Mouse (Mus musculus) gastrocnemius, postnatal 4 days (tissue): ENCODE results near the gene Klk1b4. TPM values are rescaled to one million over a fixed set of nuclear protein-coding genes. Genes with fewer than 3 reads are reported as not detected.
"Not testable (repeated sequence)": the region's sequence is repeated elsewhere in the genome, so short reads cannot be mapped to it uniquely, and the experiment has no call there.

Experiments used
- DNase-seq, 2 experiments: peaks; one replicate each; pipeline ENCODE4 v3.0.0; 2021 to 2022; ENCODE audit warnings: low spot score in 2 of 2, mixed read lengths in 2 of 2
- long read RNA-seq, 2 experiments: library from polyadenylated mRNA; stranded (forward); transcript quantifications; one replicate each; pipeline ENCODE4 v2.0.0; 2021
- total RNA-seq, 2 experiments: library from RNA; stranded (reverse); gene quantifications; 2 replicates each; pipeline ENCODE4 v1.2.3; 2021

Gene Klk1b4
- total RNA-seq, result not detected
- long read RNA-seq, experiment 1, result 0 reads
- long read RNA-seq, experiment 2, result 0 reads

DNA sequence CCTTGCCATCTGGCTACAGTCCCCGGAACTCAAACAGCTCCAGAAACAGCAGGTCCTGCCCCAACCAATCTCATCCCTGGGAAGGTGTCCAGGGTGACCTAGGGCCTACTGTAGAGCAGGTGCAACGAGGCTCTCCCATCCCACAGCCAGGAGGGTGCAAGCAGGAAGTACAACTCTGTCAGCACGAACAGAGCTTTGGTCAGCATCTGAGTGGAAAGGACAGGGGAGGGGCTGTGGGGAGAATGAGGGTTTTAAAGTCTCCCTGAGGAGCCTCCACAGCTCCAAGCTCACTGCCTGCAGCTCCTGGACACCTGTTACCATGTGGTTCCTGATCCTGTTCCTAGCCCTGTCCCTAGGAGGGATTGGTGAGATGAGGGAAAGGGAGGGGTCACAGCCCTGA, at the start of gene Klk1b4:
Gene Klk1b4, plus strand, starts transcription at position 301 of the 400 bp plus-strand sequence.
- DNase-seq, result not testable (repeated sequence)

DNA sequence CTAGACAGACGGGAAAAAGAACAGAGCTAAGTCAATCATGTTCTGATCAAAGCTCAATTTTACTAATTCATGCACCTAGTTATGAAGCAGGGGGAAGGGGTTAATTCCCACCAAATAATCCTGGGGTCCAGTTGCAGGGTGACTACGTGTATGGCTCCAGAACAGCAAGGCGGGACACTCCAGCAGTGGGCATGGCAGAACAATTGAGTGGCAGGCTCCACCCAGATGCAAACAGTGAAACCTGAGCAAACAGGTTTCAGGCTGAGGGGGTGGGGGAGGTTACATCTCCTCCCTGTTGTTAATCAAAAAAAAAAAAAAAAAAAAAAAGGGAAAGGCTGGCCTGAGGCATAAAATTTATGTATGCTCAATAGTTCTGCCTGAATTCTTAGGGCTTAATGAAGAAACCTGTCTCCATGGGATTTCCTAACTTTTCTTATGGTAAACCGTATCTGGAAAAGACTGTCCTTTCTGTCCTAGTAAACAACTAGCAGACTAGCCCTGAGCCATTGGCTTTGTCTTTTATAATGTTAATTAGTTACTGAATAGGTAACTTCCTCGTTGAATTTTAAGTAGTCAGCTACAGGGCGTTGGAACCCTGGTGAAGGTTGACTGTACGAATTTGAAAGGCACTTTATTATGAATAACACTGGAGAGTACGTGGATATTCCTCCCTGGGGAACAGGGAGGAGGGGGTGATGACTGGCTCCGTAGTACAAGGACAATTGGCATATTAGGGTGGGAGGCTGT, 27.8 kb upstream of the Klk1b4 start:
- no peak for DNase-seq

DNA sequence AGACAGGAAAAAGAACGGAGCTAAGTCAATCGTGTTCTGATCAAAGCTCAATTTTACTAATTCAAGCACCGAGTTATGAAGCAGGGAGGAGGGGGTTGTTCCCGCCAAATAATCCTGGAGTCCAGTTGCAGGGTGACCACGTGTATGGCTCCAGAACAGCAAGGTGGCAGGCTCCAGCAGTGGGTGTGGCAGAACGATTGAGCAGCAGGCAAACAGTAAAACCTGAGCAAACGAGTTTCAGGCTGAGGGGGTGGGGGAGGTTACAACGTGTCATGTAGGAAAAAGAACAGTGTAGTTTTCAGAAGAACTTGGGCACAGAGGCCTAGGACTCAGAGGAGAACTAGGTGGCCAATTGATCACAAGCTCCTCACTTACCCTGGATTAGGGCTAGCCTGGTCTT, 20.7 kb upstream of the Klk1b4 start:
- DNase-seq, result not testable (repeated sequence)

DNA sequence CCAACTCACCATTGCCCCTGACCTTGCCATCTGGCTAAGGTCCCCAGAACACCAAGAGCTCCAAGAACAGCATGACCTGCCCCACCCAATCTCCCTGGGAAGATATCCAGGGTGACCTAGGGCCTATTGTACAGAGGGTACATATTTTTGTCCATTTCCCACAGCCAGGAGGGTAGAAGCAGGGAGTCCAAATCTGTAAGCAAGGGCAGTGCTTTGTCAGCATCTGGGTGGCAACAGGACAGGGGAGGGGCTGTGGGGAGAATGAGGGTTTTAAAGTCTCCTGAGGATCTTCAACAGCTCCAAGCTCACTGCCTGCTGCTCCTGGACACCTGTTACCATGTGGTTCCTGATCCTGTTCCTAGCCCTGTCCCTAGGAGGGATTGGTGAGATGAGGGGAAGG, 19.3 kb upstream of the Klk1b4 start, which contains the start of gene Klk1b24:
Gene Klk1b24, plus strand, starts transcription at position 301 of the 400 bp plus-strand sequence.
- not testable (repeated sequence) for DNase-seq

DNA sequence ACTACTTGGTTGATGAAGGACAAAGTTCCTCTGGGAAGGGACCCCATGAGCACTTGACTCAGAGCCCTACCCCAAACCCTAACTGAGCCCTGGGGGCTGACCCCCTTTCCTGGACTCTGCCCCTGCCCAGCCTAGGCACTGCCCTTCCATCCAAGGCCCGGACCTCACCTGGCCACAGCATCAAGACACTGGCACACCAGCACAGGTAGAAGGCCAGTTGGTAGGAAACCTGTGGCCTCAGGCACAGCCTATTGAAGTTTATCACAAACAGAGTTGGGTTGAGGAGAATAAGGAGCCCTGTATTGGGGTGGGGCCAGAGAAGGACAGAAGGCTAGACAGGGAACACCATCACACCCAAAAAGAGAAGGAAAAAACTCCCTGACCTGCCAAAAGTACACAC, 13.8 kb upstream of the Klk1b4 start:
- DNase-seq, result not testable (repeated sequence)

DNA sequence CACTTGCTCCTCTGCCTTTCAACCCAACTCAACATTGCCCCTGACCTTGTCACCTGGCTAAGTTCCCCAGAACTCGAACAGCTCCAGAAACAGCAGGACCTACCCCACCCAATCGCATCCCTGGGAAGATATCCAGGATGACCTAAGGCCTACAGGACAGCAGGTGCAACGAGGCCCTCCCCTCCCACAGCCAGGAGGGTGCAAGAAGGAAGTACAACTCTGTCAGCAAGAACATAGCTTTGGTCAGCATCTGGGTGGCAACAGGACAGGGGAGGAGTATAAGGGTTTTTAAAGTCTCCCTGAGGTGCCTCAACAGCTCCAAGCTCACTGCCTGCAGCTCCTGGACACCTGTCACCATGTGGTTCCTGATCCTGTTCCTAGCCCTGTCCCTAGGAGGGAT, 9.3 kb upstream of the Klk1b4 start, which contains the start of gene Klk1b3:
Gene Klk1b3, plus strand, starts transcription at position 301 of the 400 bp plus-strand sequence.
- DNase-seq, result no peak

DNA sequence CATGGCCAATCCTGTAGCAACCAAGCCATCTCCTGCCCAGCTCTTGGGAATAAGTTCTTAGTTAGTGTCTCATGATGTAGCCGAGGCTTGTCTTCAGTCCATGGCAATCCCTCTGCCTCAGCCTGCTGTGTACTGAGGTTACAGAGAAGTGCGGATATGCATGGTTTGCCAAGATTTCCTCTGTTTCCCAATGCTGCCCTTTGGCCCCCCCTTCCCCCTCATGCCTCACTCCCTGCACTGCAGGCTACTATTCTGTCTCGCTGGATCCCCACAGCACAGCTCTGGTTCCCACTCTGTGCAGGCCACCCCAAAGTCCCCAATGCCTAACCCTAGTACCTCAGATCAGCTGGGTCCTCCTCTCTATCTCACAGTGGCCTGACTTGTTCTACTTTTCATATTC, 1.1 kb downstream of the Klk1b4 start:
- no peak for DNase-seq

DNA sequence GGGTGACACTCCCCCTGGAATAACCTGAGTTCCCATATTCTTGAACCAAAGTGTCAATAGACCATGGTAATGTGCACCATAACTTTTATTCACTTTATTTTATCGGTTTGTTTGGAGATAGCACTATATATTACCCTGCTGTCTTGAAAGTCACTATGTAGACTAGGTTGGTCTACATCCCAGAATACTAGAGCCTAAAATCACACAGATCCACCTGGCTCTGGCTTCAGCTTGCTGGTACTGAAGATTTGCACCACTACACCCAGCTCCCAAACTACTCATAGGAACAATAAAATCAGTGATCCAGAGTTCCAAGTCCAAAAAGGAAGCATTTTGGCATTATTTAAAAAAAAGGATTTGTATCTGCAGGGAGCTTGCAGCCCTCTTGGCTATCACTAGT, 8.4 kb downstream of the Klk1b4 start, which contains the start of gene Klk1b5:
Gene Klk1b5, plus strand, starts transcription at position 301 of the 400 bp plus-strand sequence.
- no peak for DNase-seq

DNA sequence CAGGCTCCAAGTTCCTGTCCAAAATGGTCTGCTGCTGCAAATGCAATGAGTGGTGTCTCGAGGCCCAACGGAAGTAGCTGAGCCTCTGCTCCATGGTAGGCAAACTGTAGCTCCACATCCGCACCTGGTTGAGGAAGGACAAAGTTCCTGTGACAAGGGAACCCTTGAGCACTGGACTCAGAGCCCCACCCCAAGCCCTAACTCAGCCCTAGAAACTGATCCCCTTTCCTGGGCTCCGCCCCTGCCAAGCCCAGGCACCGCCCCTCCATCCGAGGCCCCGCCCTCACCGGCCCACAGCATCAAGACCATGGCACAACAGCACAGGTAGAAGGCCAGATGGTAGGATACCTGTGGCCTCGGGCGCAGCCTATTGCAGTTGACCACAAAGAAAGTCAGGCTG, 14.4 kb downstream of the Klk1b4 start:
- DNase-seq, result not testable (repeated sequence)

DNA sequence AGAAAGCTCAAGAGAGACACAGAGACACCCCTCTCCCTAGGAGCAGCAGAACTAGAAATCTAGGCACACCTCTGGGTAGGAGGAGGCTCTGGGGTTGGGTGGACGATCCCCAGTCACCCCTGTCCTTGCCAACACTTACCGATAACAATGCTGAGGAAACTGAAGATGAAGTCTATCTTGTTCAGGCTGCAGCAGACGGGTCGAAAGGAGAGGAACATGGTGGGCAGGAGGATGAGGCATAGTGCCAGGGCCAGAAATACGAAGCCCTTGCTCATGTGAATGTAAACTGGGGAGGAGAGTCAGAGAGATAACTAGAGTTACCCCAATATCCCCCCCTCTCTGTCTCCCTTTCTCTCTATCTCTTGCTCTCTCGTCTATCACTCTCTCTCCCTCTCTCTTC, 15.1 kb downstream of the Klk1b4 start:
- DNase-seq, result not testable (repeated sequence)

DNA sequence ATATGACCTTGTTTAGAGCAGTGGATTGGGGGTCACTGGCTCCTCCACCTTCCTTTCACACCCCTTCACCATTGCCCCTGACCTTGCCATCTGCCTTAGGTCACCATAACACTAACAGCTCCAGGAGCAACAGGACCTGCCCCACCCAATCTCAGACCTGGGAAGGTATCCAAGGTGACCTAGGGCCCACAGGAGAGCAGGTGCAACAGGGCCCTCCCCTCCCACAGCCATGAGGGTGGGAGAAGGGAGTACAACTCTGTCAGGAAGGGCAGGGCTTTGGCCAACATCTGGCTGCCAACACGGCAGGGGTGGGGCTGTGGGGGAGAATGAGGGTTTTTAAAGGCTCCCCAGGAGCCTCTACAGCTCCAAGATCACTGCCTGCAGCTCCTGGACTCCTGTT, 17.8 kb downstream of the Klk1b4 start, which contains the start of gene Klk1:
Gene Klk1, plus strand, starts transcription at position 285 of the 400 bp plus-strand sequence.
- DNase-seq, result no peak

DNA sequence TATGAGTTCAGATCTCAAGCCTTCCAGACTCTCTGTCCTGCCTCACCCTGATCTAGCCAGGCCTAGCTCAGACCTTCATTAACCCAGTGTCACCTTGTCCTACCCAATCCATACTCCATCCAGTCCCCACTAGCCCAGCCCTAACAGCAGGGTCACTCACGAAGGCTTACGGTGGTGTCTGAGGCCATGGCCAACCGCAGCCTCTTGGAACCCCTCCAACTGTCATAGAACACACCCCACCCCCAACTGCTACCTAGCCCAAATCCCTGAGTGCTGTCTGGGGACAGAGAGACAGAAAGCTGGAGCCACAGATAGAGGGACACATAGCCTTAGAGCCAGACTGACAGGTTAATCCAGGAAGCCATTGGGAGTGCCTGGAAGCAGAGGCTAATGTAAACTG, 28.7 kb downstream of the Klk1b4 start, which contains the start of gene Gm36864:
Gene Gm36864, plus strand, starts transcription at position 269 of the 400 bp plus-strand sequence.
- DNase-seq, result no peak

DNA sequence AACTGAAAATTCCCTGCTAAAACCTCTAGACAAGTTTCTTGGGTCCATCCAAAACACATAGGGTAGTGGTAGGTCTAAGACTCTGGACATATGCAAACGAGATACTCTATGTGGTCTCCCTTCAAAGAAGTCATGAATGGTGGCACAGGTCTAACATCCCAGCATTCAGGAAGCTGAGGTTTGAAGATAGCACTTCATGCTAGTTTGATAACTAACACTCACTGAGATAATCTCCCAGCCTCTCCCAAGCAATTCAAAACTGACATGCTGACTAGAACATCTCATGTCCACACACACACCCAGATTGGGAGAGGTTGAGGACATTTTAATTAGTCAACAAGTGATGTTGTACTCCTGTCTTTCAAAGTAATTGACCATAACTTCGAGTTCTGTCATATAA, 32.7 kb downstream of the Klk1b4 start:
- no peak for DNase-seq

DNA sequence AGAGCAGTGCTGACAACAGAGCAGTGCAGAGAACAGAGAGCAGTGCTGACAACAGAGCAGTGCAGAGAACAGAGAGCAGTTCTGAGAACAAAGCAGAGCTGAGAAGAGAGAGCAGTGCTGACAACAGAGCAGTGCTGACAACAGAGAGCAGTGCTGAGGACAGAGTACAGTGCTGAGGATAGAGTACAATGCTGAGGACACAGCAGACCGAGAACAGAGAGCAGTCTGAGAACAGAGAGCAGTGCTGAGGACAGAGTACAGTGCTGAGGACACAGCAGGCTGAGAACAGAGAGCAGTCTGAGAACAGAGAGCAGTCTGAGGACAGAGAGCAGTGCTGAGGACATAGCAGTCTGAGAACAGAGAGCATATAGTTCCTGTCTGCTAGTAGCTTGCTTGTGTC, 33.5 kb downstream of the Klk1b4 start:
- DNase-seq, result no peak

DNA sequence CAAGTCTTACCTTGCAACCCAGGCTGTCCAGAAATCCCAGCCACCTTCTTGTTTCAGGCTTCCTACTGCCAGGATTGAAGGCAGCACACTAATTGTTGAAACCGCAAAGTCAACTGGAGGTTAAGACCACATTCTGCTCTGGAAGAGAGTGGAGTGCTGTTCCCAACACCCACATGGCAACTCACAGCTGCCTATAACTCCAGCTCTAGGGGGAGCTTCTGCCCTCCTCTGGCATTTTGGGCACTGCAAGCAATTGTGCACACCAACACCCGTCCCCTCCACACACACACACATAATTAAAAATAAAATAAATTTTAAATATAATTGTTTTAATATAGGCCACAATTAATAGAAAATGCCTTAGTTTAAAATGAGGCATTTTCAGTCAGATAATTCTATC, 33.9 kb downstream of the Klk1b4 start:
- no peak for DNase-seq

DNA sequence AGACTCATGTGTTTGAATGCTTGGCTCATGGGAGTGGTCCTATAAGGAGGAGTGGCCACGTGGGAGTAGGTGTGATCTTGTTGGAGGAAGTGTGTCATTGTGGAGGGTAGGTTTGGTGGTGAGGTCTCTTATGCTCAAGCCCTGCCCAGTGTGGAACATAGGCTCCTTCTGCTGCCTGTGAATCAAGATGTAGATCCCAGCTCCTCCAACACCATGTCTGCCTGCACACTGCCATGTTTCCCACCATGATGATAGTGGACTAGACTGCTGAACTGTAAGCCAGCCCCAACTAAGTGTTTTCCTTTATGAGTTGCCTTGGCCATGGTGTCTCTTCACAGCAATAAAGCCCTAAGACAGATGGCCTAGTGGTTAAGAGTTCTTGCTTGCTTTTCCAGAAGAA, 36.8 kb downstream of the Klk1b4 start:
- no peak for DNase-seq

DNA sequence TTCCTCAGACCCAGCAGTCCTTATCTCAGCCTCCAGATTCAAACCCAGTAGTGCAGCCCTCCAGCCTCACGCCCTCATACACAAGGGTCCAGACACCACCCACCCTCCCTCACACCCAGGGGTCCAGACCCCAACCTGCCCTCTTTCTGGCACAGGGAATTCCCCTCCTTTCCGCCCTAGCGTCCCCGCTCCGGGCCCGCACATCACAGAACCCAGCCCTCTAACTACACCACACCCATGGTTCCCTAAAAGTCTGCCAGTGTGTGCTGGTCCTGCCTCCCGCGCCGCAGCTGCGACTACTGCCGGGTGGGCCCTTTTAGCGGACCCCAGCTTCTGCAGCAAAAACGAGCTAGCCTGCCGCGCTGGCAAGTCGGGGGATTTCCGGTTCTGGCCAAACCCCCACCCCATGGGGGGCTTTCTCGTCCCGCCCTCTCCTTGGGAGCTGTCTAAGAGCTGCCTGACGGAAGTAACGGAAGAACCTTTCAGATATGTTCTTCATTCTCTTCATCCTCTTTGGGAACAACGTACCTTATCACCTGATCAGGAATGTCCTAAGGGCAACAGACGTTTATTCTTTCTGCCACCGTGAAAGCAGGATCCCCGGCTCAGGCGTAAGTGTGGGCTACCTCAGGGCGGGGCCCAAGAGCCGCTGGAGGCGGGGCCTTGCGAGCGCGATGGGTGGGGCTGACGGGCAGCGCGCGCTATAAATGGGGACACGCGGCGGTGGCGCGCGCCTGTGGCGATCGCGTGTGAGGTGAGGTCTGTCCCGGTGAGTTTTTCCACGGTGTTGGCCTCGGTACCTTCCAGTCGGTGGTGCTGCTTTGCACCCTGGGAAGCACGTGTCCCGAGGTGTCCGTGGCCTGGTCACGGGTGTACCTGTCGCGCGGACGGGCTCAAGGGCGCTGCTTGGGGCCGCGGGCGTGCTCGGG, 39.1 kb downstream of the Klk1b4 start, which contains the start of the genes 1700028J19Rik and 2410002F23Rik:
Gene 1700028J19Rik, minus strand, starts transcription at position 641 of the 929 bp plus-strand sequence.
Gene 2410002F23Rik, plus strand, starts transcription at position 668 of the 929 bp plus-strand sequence.
- peak; percentile 86 to 92 for DNase-seq

DNA sequence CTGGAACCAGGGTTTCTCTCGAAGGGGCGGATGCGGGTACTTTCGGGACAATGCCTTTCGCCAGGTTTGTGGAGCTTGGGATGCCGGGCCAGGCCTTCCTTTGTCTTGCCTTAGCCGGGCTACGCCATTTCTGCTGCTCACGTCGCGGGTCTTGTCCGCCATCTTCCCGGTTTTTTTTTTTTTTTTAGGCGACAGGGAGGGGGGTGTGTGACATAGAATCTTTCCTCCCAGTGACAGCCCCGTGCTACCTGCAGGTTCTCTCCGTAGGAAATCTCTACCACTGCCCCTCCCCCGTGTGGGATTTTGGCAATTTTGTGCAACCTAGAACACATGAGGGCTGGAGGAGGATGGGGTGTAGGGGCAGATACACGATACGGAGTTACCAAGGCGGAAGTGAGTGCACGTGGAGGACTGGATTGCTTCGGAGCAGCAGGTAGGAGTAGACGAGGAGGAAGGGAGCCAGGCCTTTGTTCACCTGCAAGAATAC, 39.8 kb downstream of the Klk1b4 start:
- DNase-seq, result no peak

DNA sequence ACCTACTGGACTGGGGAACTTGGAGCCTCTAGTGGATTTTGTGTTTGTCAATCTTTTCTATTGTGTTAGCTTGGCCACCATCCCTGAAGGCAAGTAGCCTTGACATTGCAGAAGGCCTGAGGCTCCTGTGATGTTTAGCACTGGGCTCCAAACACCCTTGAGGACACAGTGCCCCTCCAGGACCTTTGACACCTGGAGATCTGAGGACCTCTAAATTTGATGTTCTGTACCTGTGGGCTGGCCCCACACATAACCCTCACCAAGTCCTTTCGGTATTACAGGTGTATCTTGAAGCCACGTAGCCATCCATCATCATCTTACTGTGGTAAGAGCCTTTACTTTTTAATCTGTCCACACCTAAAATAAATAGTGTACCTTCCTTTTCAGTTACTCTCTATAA, 40.7 kb downstream of the Klk1b4 start:
- DNase-seq, result no peak

DNA sequence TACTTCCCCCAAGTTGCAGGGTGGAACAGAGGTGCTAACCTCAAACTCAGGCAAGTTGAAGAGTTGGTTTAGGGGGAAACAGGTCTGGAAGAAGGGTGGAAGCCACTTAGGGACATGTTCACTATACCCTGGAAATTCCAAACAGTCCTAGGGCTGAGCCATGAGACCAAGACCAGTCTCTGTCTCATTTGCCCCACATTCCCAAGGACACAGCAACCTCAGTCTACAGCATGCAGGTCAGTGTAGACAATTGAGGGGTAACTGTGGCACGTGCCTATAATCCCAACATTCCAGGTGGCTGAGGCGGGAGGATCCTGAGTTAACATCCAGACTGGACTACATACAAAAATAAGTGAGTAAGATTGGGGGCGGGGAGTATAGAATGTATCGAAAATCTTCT, 42.0 kb downstream of the Klk1b4 start:
- DNase-seq, result no peak

DNA sequence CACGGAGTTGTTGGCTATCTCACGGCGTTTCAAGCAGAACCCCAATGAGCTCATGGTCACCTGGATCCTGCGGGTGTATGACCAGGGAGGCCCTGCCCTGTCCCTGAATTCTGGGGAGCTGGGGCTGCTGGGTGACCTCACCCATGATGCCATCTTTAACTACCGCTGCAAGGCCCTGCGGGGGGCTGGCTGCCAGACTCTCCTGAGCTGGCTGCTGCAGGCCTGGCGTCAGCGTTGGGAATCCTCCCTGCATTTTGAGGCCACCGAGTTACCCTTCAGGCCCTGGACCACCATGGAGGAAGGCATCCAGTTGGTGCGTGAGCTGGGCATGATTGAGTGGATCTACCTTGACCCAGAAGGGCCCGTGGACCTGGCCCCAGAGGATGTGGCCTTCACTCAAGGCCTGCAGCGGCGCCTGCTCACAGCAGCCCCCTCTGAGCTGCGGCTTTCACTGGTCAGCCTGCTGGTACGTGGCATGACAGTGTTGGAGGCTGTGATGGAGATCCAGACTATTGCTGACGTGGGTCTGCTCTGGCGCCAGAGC, 43.6 kb downstream of the Klk1b4 start:
- not testable (repeated sequence) for DNase-seq
